Mouse (Mus musculus) heart, adult 2 months (tissue): ENCODE data around the gene Ireb2.

Experiments
- CTCF ChIP-seq: fragments of 200-600 bp; IDR thresholded peaks from 2 replicates; pipeline ENCODE4 v1.8.1; 2022; ENCODE audit warnings: antibody characterized with exemption, mild to moderate bottlenecking, moderate library complexity
- POLR2A ChIP-seq: fragments of 200-500 bp; IDR thresholded peaks from 2 replicates; pipeline ENCODE4 v1.6.1; 2011; ENCODE audit warnings: mild to moderate bottlenecking, low read depth, low read length, control low read depth; ENCODE audit not compliant: insufficient read depth

- no peak for TF ChIP-seq POLR2A
- TF ChIP-seq CTCF: no peak
Observed at GRCm38 (mm10) chr9:54892111-54892510, 28.5 kb downstream of the Ireb2 start.
